Mouse (Mus musculus): ENCODE data around the gene Mfng. TPM values are rescaled to one million over a fixed set of nuclear protein-coding genes. Genes with fewer than 3 reads are reported as not detected.

The Mfng gene
- polyA plus RNA-seq, 1 experiment from 2014 or later, result 28.0 TPM

GRCm38 (mm10) chr15:78805351-78805750, 32.1 kb upstream of the Mfng start:
- Histone ChIP-seq H3K4me3 (replicated peaks; ENCODE audit: low read depth, low read length) (no peak overlapping the region), H3K9me3 (ENCODE audit: control insufficient read depth, low read length) (no peaks in the 10 kb centered on the region), H3K4me2 (ENCODE audit: low read length) (no peak overlapping the region), H3K9ac (replicated peaks; ENCODE audit: low read length) (no peak overlapping the region), H3K4me1 (ENCODE audit: control insufficient read depth, insufficient read depth, low read length) (peaks cover 11% of the 10 kb centered on the region; the same call in 1 of the 2 replicates), H3K27ac (replicated peaks; ENCODE audit: low read depth, low read length) (no peak overlapping the region), H3K27me3 (ENCODE audit: control insufficient read depth, insufficient read depth, low read length) (peaks cover 35% of the 10 kb centered on the region), H3K36me3 (ENCODE audit: control insufficient read depth, insufficient read depth, low read length) (no peaks in the 10 kb centered on the region)
- no peak for ATAC-seq (ENCODE audit: low FRiP score, low TSS enrichment)
- DNase-seq, result no peak
- WGBS, result 81% methylated on average over 2 of the region's 2 CpGs

- DNase-seq (no peak), ATAC-seq (ENCODE audit: low FRiP score, low TSS enrichment) (no peak)
- WGBS, result 11% methylated on average over 6 of the region's 6 CpGs
- peaks cover 11% of the 10 kb centered on the region; the same call in 1 of the 2 replicates for H3K4me1 ChIP-seq (ENCODE audit: control insufficient read depth, insufficient read depth, low read length)
- H3K9ac ChIP-seq (replicated peaks; ENCODE audit: low read length), result no peak overlapping the region
- H3K4me3 ChIP-seq (replicated peaks; ENCODE audit: low read depth, low read length), result no peak overlapping the region
- H3K4me2 ChIP-seq (ENCODE audit: low read length), result no peak overlapping the region
- no peaks in the 10 kb centered on the region for H3K9me3 ChIP-seq (ENCODE audit: control insufficient read depth, low read length)
- no peak overlapping the region for H3K27ac ChIP-seq (replicated peaks; ENCODE audit: low read depth, low read length)
- H3K36me3 ChIP-seq (ENCODE audit: control insufficient read depth, insufficient read depth, low read length), result no peaks in the 10 kb centered on the region
- H3K27me3 ChIP-seq (ENCODE audit: control insufficient read depth, insufficient read depth, low read length), result peaks cover 37% of the 10 kb centered on the region
These were observed 31.1 kb upstream of the Mfng start for GRCm38 (mm10) chr15:78804326-78804725.

- peaks cover 37% of the 10 kb centered on the region for H3K27me3 ChIP-seq (ENCODE audit: control insufficient read depth, insufficient read depth, low read length)
- peak; percentile 43 for DNase-seq
- H3K4me2 ChIP-seq (ENCODE audit: low read length), result no peak overlapping the region
- no peak overlapping the region for H3K9ac ChIP-seq (replicated peaks; ENCODE audit: low read length)
- no peak for ATAC-seq (ENCODE audit: low FRiP score, low TSS enrichment)
- peaks cover 11% of the 10 kb centered on the region; the same call in 1 of the 2 replicates for H3K4me1 ChIP-seq (ENCODE audit: control insufficient read depth, insufficient read depth, low read length)
- H3K4me3 ChIP-seq (replicated peaks; ENCODE audit: low read depth, low read length), result peak overlapping the region; percentile 44; the same call in 1 of the 2 replicates
- WGBS, result under 1% methylated on average over 8 of the region's 8 CpGs
- no peaks in the 10 kb centered on the region for H3K36me3 ChIP-seq (ENCODE audit: control insufficient read depth, insufficient read depth, low read length)
- no peaks in the 10 kb centered on the region for H3K9me3 ChIP-seq (ENCODE audit: control insufficient read depth, low read length)
- no peak overlapping the region for H3K27ac ChIP-seq (replicated peaks; ENCODE audit: low read depth, low read length)
These were observed 30.2 kb upstream of the Mfng start for GRCm38 (mm10) chr15:78803499-78803900.

DNA sequence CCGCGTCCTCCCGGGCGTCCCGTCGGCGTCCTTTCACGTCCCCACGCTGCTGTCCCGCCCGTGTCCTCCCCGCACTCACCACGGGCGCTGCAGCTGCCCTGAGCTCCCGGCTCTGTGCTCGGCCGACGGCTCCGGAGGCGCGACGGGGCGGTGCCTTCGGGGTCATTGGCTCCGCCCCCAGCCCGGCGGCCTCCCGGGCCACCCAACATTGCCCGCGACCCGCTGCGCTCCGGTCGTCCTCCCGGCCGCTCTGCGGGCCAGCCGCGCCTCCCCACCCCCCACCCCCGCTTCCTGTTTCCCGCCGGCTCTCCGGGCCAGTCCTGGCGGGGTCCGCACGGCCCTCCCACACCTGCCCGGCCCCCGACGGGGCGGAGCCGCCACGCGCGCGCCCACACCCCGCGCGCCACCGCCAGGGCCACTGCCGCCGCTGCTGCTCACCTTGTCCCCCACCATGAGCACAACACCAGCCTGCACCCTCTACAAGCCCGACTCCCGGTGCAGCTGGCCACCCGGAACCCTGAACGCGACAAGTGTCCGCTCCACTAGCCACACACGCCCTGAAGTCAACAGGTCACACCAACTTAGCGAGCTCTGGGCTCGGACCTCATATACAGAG, 29.6 kb upstream of the Mfng start, which contains the start of gene Card10:
Gene Card10 (minus strand): TSS at position 267 of the 616 bp plus-strand sequence.
- no peaks in the 10 kb centered on the region for H3K9me3 ChIP-seq (ENCODE audit: control insufficient read depth, low read length)
- no peaks in the 10 kb centered on the region for H3K36me3 ChIP-seq (ENCODE audit: control insufficient read depth, insufficient read depth, low read length)
- no peak within 1 kb of the TSS for H3K27ac ChIP-seq (replicated peaks; ENCODE audit: low read depth, low read length)
- H3K9ac ChIP-seq (replicated peaks; ENCODE audit: low read length), result peak within 1 kb of the TSS; percentile 45
- peaks cover 37% of the 10 kb centered on the region for H3K27me3 ChIP-seq (ENCODE audit: control insufficient read depth, insufficient read depth, low read length)
- 2% methylated on average over 69 of the region's 70 CpGs for WGBS
- peak within 1 kb of the TSS; percentile 44 for H3K4me3 ChIP-seq (replicated peaks; ENCODE audit: low read depth, low read length)
- peaks cover 11% of the 10 kb centered on the region; the same call in 1 of the 2 replicates for H3K4me1 ChIP-seq (ENCODE audit: control insufficient read depth, insufficient read depth, low read length)
- DNase-seq (peak; percentile 64), ATAC-seq (ENCODE audit: low FRiP score, low TSS enrichment) (0 out of 2 replicates have a peak, but pooled peaks have one; percentile 37)
- peak within 1 kb of the TSS; percentile 73 for H3K4me2 ChIP-seq (ENCODE audit: low read length)

DNA sequence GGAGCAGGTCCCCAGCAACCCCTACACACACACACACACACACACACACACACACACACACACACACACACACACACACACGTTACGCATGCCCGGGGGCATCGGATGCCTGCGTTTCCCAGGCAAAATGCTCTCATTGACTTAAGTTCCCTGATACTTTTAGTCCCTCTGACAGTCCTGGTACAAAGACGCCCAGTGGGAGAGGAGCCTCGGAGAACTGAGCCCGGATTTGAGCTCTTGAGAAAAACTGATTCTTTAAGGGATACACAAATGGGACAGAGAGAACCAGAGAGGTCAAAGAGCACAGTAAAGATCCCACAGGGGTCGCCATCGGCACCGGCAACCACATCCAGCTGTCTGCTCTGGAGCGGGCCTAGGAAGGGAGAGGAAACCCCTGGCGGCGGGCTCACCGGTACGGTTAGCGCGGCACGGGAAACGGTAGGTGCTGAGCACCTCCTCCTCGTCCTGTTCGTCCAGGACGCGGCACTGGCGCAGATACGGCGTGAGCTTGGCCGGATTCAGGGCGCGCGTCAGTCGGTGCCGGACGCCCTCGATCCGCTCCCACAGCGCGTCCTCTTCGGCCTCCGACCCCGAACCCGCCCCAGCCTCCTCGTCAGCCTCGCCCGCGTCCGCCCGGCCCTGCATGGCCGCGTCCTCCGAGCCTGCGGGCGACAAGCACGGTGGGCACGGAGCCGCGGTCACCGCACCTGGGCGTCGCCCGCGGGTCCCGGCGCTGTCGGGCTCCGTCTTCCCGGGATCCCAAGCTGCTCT, 28.9 kb upstream of the Mfng start:
- H3K4me2 ChIP-seq (ENCODE audit: low read length), result peak overlapping the region; percentile 73
- peaks cover 37% of the 10 kb centered on the region for H3K27me3 ChIP-seq (ENCODE audit: control insufficient read depth, insufficient read depth, low read length)
- no peaks in the 10 kb centered on the region for H3K9me3 ChIP-seq (ENCODE audit: control insufficient read depth, low read length)
- H3K36me3 ChIP-seq (ENCODE audit: control insufficient read depth, insufficient read depth, low read length), result no peaks in the 10 kb centered on the region
- H3K27ac ChIP-seq (replicated peaks; ENCODE audit: low read depth, low read length), result no peak overlapping the region
- peaks cover 11% of the 10 kb centered on the region; the same call in 1 of the 2 replicates for H3K4me1 ChIP-seq (ENCODE audit: control insufficient read depth, insufficient read depth, low read length)
- peak; percentile 37 for DNase-seq
- WGBS, result 2% methylated on average over 67 of the region's 67 CpGs
- H3K9ac ChIP-seq (replicated peaks; ENCODE audit: low read length), result peak overlapping the region; percentile 45
- no peak for ATAC-seq (ENCODE audit: low FRiP score, low TSS enrichment)
- H3K4me3 ChIP-seq (replicated peaks; ENCODE audit: low read depth, low read length), result peak overlapping the region; percentile 44

GRCm38 (mm10) chr15:78801571-78801970, 28.3 kb upstream of the Mfng start:
- H3K27ac ChIP-seq (replicated peaks; ENCODE audit: low read depth, low read length), result no peak overlapping the region
- DNase-seq, result no peak
- no peaks in the 10 kb centered on the region for H3K9me3 ChIP-seq (ENCODE audit: control insufficient read depth, low read length)
- H3K36me3 ChIP-seq (ENCODE audit: control insufficient read depth, insufficient read depth, low read length), result no peaks in the 10 kb centered on the region
- 69% methylated on average over 9 of the region's 9 CpGs for WGBS
- peak overlapping the region; percentile 73 for H3K4me2 ChIP-seq (ENCODE audit: low read length)
- peaks cover 37% of the 10 kb centered on the region for H3K27me3 ChIP-seq (ENCODE audit: control insufficient read depth, insufficient read depth, low read length)
- ATAC-seq (ENCODE audit: low FRiP score, low TSS enrichment), result no peak
- no peak overlapping the region for H3K9ac ChIP-seq (replicated peaks; ENCODE audit: low read length)
- no peak overlapping the region; the same call in 1 of the 2 replicates for H3K4me3 ChIP-seq (replicated peaks; ENCODE audit: low read depth, low read length)
- peaks cover 11% of the 10 kb centered on the region; the same call in 1 of the 2 replicates for H3K4me1 ChIP-seq (ENCODE audit: control insufficient read depth, insufficient read depth, low read length)

DNA sequence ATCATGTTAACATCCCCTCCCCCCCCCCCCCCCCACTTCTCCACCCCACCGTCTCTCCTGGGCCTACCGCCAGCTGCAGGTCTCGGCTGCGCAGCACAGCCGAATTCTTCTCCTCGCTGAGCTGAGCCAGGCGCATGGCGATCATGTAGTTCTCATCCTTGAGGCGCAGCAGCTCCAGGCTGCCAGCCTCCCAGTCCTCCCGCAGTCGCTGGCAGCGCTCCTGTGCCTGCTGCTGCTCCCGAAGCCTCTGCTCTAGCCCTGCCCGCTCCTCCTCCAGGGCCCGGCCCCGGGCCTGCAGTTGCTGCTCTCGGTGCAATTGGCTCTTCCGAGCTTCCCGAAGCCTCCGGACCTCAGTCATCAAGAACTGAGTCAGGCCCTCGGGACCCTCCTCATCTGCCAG, 25.8 kb upstream of the Mfng start:
- Histone ChIP-seq H3K9ac (replicated peaks; ENCODE audit: low read length) (no peak overlapping the region), H3K27me3 (ENCODE audit: control insufficient read depth, insufficient read depth, low read length) (peaks cover 37% of the 10 kb centered on the region), H3K9me3 (ENCODE audit: control insufficient read depth, low read length) (no peaks in the 10 kb centered on the region), H3K4me1 (ENCODE audit: control insufficient read depth, insufficient read depth, low read length) (peaks cover 11% of the 10 kb centered on the region; the same call in 1 of the 2 replicates), H3K27ac (replicated peaks; ENCODE audit: low read depth, low read length) (0 out of 2 replicates have a peak overlapping the region, but pooled peaks have one; percentile 32), H3K4me3 (replicated peaks; ENCODE audit: low read depth, low read length) (no peak overlapping the region), H3K36me3 (ENCODE audit: control insufficient read depth, insufficient read depth, low read length) (no peaks in the 10 kb centered on the region), H3K4me2 (ENCODE audit: low read length) (no peak overlapping the region)
- ATAC-seq (ENCODE audit: low FRiP score, low TSS enrichment), result no peak
- peak; percentile 70 for DNase-seq
- 41% methylated on average over 21 of the region's 21 CpGs for WGBS

DNA sequence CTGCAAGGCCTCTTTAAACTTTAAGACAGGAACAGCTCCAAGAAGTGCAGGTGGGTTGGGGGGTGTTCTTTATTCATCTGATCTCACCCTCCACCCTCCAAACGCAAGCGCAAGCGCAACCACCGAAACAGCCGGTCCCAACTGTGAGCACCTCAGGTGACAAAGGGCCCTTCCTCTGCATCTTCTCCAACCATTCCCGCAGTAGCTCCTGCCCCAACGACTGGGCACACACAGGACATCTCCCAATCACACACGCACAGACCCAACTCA, 23.7 kb upstream of the Mfng start:
- H3K9me3 ChIP-seq (ENCODE audit: control insufficient read depth, low read length), result no peaks in the 10 kb centered on the region
- H3K4me2 ChIP-seq (ENCODE audit: low read length), result no peak overlapping the region
- no peaks in the 10 kb centered on the region for H3K4me1 ChIP-seq (ENCODE audit: control insufficient read depth, insufficient read depth, low read length)
- H3K9ac ChIP-seq (replicated peaks; ENCODE audit: low read length), result no peak overlapping the region
- WGBS, result 86% methylated on average over 8 of the region's 8 CpGs
- no peaks in the 10 kb centered on the region for H3K36me3 ChIP-seq (ENCODE audit: control insufficient read depth, insufficient read depth, low read length)
- H3K4me3 ChIP-seq (replicated peaks; ENCODE audit: low read depth, low read length), result no peak overlapping the region
- ATAC-seq (ENCODE audit: low FRiP score, low TSS enrichment) (no peak), DNase-seq (no peak)
- no peak overlapping the region for H3K27ac ChIP-seq (replicated peaks; ENCODE audit: low read depth, low read length)
- H3K27me3 ChIP-seq (ENCODE audit: control insufficient read depth, insufficient read depth, low read length), result peaks cover 18% of the 10 kb centered on the region

Data from midbrain, embryonic 14.5 days (tissue).